Mouse (Mus musculus): ENCODE results near the gene Nln. TPM values are rescaled to one million over a fixed set of nuclear protein-coding genes. Genes with fewer than 3 reads are reported as not detected.

Gene Nln
- polyA plus RNA-seq, 1 experiment from 2014 or later: 70.8 TPM

GRCm38 (mm10) chr13:104038358-104038757 is 71.1 kb downstream of the Nln start:
- no peak overlapping the region for H3K4me3 ChIP-seq
- ATAC-seq (replicated peaks): no peak
- no peak overlapping the region for H3K4me2 ChIP-seq
- no peak overlapping the region for H3K9ac ChIP-seq
- no peak overlapping the region for H3K27ac ChIP-seq
- no peaks in the 10 kb centered on the region for H3K27me3 ChIP-seq (replicated peaks)
- WGBS: 72% methylated on average over 7 of the region's 7 CpGs
- no peaks in the 10 kb centered on the region for H3K4me1 ChIP-seq
- peaks cover 10% of the 10 kb centered on the region; the same call in 1 of the 2 replicates for H3K36me3 ChIP-seq (replicated peaks)
- H3K9me3 ChIP-seq: no peaks in the 10 kb centered on the region

GRCm38 (mm10) chr13:104037531-104038290 is 71.7 kb downstream of the Nln start:
- Histone ChIP-seq H3K27ac (no peak overlapping the region), H3K9ac (no peak overlapping the region), H3K4me3 (no peak overlapping the region), H3K36me3 (replicated peaks) (peaks cover 15% of the 10 kb centered on the region; the same call in 1 of the 2 replicates), H3K4me2 (no peak overlapping the region), H3K4me1 (no peaks in the 10 kb centered on the region), H3K27me3 (replicated peaks) (no peaks in the 10 kb centered on the region), H3K9me3 (no peaks in the 10 kb centered on the region)
- WGBS: 74% methylated on average over 9 of the region's 9 CpGs
- no peak for ATAC-seq (replicated peaks)

DNA sequence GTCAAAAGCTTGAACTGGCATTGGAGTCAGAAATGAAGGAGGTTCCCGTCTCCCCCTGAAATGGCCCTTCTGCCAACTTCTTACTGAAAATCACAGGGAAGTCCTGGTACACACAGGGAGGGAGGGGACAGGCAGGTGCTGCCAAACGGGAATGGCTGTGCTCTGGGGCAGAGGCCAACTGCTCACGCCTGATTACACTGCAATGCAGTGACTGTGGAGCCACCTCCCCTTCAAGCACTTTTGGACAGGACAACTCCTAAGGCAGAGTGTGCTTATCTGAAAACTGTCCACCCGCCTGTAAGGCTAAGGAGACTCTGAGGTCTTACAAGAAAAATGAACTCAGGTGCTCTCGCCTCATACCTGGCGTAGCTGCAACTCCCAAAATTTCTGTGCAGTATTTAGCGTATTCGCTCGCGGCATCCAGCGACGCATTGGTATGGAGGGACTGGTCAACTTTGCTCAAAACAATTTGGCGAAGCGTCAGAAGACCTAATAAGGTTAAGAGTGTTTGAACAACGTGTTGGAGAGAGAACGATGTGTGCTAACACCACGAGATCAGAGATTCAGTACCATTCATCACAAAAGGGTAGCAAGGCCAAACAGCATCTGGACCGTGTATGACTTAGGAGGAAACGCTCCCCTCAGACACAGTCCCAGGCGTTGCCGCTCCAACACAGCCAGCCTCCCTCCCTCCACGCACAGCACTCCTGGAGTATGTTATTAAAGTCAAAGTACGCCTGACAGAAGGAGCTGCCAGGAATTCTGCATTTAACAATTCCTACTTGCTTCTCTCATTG is 72.7 kb downstream of the Nln start:
- Histone ChIP-seq H3K9me3 (no peaks in the 10 kb centered on the region), H3K27me3 (replicated peaks) (no peaks in the 10 kb centered on the region), H3K4me2 (no peak overlapping the region), H3K36me3 (replicated peaks) (peaks cover 15% of the 10 kb centered on the region; the same call in 1 of the 2 replicates), H3K4me3 (no peak overlapping the region), H3K4me1 (peaks cover 8% of the 10 kb centered on the region; the same call in 1 of the 2 replicates), H3K27ac (no peak overlapping the region), H3K9ac (no peak overlapping the region)
- WGBS: 82% methylated on average over 23 of the region's 23 CpGs
- ATAC-seq (replicated peaks): no peak

DNA sequence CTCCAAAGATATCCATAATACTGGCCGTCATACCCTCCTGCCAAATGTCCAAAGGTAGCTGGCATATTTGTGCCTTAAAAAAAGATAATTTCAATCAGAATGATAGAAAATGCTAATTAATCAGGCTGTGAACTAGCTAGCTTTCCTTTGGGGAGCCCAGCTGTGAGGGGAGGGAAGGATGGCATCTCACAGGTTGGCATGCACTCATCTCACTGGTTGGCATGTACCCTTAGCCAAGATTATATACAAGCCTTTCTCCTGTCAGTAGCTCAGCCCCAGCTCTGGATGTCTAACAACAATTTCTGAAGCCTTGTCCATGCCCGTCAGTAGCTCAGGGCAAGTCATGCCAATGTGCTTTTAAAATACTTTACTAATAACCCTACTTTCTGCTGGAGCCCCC is 73.8 kb downstream of the Nln start:
- Histone ChIP-seq H3K4me3 (no peak overlapping the region), H3K27ac (no peak overlapping the region), H3K9ac (no peak overlapping the region), H3K9me3 (no peaks in the 10 kb centered on the region), H3K36me3 (replicated peaks) (peaks cover 15% of the 10 kb centered on the region; the same call in 1 of the 2 replicates), H3K4me1 (peaks cover 8% of the 10 kb centered on the region; the same call in 1 of the 2 replicates), H3K27me3 (replicated peaks) (no peaks in the 10 kb centered on the region), H3K4me2 (no peak overlapping the region)
- WGBS: 85% methylated on average over 2 of the region's 2 CpGs
- ATAC-seq (replicated peaks): no peak

DNA sequence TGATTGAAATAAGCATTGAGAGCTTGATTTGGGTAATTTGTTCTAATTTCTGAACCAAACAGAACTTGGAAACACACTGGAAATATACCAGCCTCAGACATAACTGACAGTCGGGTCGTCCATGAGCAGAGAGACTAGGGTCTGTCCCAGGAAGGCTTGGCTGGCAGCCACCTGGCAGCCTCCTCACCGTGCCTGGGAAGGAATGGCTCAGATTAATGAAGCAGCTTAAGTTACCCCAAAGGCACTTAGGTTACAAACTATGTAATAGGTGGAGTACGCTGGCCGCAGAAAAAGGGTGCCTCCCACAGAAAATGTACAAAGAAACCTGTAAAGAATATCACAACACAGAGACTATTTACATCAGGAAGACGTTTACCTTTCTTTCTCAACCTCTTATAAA is 74.6 kb downstream of the Nln start:
- Histone ChIP-seq H3K9ac (no peak overlapping the region), H3K4me3 (no peak overlapping the region), H3K27ac (no peak overlapping the region), H3K9me3 (no peaks in the 10 kb centered on the region), H3K27me3 (replicated peaks) (no peaks in the 10 kb centered on the region), H3K4me1 (peaks cover 8% of the 10 kb centered on the region; the same call in 1 of the 2 replicates), H3K36me3 (replicated peaks) (peaks cover 15% of the 10 kb centered on the region; the same call in 1 of the 2 replicates), H3K4me2 (no peak overlapping the region)
- 66% methylated on average over 6 of the region's 6 CpGs for WGBS
- no peak for ATAC-seq (replicated peaks)

DNA sequence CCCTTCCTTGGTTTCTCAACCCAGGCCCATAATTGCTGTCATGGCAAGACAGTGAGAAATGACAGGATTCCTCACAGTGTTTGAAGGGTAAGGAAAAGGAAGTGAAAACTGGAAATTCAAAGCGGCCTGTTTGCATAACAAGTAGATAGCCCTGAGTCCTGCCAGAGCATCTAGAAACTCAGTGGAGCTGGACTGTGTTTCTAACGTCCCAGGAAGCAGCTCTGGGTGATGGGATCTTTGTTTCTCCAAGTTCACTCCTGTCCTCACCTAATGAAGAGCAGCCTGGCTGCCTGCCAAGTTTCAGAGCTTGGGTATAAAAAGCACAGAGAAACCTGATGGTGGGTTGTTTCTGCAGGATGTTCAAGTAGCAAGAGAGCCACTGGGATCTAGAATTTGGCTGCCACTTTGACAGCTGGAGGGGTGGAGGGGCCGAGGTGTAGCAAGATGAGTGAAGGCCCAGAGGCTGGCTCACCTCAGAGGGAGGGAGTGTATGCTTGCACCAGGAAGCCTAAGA is 76.7 kb downstream of the Nln start:
- no peaks in the 10 kb centered on the region for H3K9me3 ChIP-seq
- WGBS: 62% methylated on average over 3 of the region's 3 CpGs
- H3K4me2 ChIP-seq: no peak overlapping the region
- H3K4me3 ChIP-seq: no peak overlapping the region
- H3K36me3 ChIP-seq (replicated peaks): peaks cover 15% of the 10 kb centered on the region; the same call in 1 of the 2 replicates
- no peaks in the 10 kb centered on the region for H3K27me3 ChIP-seq (replicated peaks)
- no peak for ATAC-seq (replicated peaks)
- H3K9ac ChIP-seq: no peak overlapping the region
- H3K4me1 ChIP-seq: peaks cover 8% of the 10 kb centered on the region; the same call in 1 of the 2 replicates
- 0 out of 2 replicates have a peak overlapping the region, but pooled peaks have one; percentile 25 for H3K27ac ChIP-seq

DNA sequence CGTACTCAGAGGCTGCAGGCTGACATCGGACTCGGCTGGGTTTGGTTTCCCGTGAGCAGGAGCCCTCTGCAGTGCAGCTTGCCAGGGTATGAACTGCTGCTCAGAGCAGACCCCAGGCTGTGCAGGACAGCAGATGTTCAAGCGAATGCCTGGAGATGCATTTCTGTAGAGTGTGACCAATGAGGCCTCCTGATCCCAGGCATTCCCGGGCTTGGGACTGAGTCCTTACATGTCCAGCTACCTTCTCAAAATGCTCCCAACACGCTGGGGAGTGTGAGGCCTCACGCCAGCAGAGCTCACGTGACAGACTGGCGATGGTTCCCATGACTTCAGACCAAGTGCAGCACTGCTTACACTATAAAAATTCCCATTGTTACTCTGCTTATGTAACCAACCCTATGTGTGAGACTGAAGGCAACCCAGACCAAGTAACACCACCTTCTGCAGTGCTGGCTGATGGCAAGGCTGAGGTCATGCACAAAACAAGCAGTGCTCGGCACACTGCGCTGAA is 77.5 kb downstream of the Nln start:
- H3K27me3 ChIP-seq (replicated peaks): no peaks in the 10 kb centered on the region
- H3K9ac ChIP-seq: no peak overlapping the region
- no peak overlapping the region for H3K4me2 ChIP-seq
- H3K36me3 ChIP-seq (replicated peaks): peaks cover 15% of the 10 kb centered on the region; the same call in 1 of the 2 replicates
- peaks cover 8% of the 10 kb centered on the region; the same call in 1 of the 2 replicates for H3K4me1 ChIP-seq
- WGBS: 67% methylated on average over 12 of the region's 12 CpGs
- H3K9me3 ChIP-seq: no peaks in the 10 kb centered on the region
- peak; percentile 41 for ATAC-seq (replicated peaks)
- no peak overlapping the region for H3K27ac ChIP-seq
- H3K4me3 ChIP-seq: no peak overlapping the region

DNA sequence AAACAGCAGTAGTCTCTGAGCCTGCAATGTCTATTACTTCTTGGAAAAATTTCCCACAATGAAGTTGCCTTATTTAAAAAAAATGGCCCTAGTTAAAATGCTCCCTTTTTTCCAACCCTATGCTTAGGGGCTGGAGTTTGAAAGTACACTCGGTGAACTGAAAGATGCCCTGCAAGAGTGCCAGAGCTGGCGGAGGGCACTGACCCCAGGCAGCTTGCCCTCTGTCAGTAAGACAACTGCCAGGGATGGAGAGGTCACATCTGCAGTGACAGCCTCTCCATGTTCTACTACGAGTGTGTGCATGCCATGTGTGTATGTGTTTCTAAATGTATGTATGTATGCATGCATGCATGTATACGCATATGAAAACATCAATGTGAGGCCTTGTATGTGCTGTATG is 78.5 kb downstream of the Nln start:
- Histone ChIP-seq H3K27ac (no peak overlapping the region), H3K9ac (no peak overlapping the region), H3K4me3 (no peak overlapping the region), H3K9me3 (no peaks in the 10 kb centered on the region), H3K36me3 (replicated peaks) (peaks cover 15% of the 10 kb centered on the region; the same call in 1 of the 2 replicates), H3K27me3 (replicated peaks) (no peaks in the 10 kb centered on the region), H3K4me1 (peaks cover 8% of the 10 kb centered on the region; the same call in 1 of the 2 replicates), H3K4me2 (no peak overlapping the region)
- no peak for ATAC-seq (replicated peaks)
- WGBS: 90% methylated on average over 4 of the region's 4 CpGs

- H3K27ac ChIP-seq: no peak overlapping the region
- H3K27me3 ChIP-seq (replicated peaks): no peaks in the 10 kb centered on the region
- H3K4me1 ChIP-seq: peaks cover 8% of the 10 kb centered on the region; the same call in 1 of the 2 replicates
- H3K4me3 ChIP-seq: no peak overlapping the region
- H3K9me3 ChIP-seq: no peaks in the 10 kb centered on the region
- peaks cover 11% of the 10 kb centered on the region; the same call in 1 of the 2 replicates for H3K36me3 ChIP-seq (replicated peaks)
- H3K9ac ChIP-seq: no peak overlapping the region
- ATAC-seq (replicated peaks): no peak
- H3K4me2 ChIP-seq: no peak overlapping the region
These were observed 79.9 kb downstream of the Nln start for GRCm38 (mm10) chr13:104029511-104029910.

DNA sequence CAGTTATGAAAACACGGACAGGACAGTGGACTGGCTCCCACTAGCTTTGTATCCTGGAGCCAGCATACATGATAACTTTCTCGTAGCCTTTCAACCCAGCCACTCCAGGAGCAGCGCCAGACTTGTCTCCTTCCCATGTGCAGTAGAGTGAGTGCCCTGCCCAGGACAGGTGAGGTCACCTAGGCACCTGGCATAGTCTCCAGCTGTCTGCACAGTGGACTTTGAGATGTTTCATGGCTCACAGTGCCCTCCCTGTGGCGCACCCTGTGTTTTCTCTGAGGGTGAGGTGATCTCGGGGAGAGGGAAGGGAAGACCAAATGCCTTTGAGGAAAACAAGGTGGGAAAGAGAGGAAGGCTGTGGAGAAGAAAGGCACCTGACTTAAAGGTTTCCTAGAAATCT is 80.3 kb downstream of the Nln start:
- Histone ChIP-seq H3K4me1 (peaks cover 8% of the 10 kb centered on the region; the same call in 1 of the 2 replicates), H3K9me3 (no peaks in the 10 kb centered on the region), H3K9ac (no peak overlapping the region), H3K27me3 (replicated peaks) (no peaks in the 10 kb centered on the region), H3K4me2 (no peak overlapping the region), H3K4me3 (no peak overlapping the region), H3K27ac (no peak overlapping the region), H3K36me3 (replicated peaks) (peaks cover 8% of the 10 kb centered on the region; the same call in 1 of the 2 replicates)
- WGBS: 94% methylated on average over 5 of the region's 5 CpGs
- no peak for ATAC-seq (replicated peaks)

- Histone ChIP-seq H3K9me3 (no peaks in the 10 kb centered on the region), H3K4me3 (no peak overlapping the region), H3K27ac (no peak overlapping the region), H3K36me3 (replicated peaks) (0 out of 2 replicates have a peak, but pooled peaks cover 4% of the 10 kb centered on the region), H3K27me3 (replicated peaks) (no peaks in the 10 kb centered on the region), H3K4me1 (no peaks in the 10 kb centered on the region), H3K4me2 (no peak overlapping the region), H3K9ac (no peak overlapping the region)
- no peak for ATAC-seq (replicated peaks)
- WGBS: 91% methylated on average over 3 of the region's 3 CpGs
These were observed 82.9 kb downstream of the Nln start for GRCm38 (mm10) chr13:104026525-104026924.

GRCm38 (mm10) chr13:104025710-104025995 is 83.8 kb downstream of the Nln start:
- Histone ChIP-seq H3K4me2 (no peak overlapping the region), H3K27me3 (replicated peaks) (no peaks in the 10 kb centered on the region), H3K9ac (no peak overlapping the region), H3K36me3 (replicated peaks) (peaks cover 8% of the 10 kb centered on the region; the same call in 1 of the 2 replicates), H3K27ac (no peak overlapping the region), H3K9me3 (no peaks in the 10 kb centered on the region), H3K4me3 (no peak overlapping the region), H3K4me1 (no peaks in the 10 kb centered on the region)
- no peak for ATAC-seq (replicated peaks)
- WGBS: 68% methylated on average over 6 of the region's 6 CpGs

All from midbrain, embryonic 15.5 days (tissue).